Mouse (Mus musculus) adrenal gland, postnatal 36 days (tissue): ENCODE results near the gene Cyba. TPM values are rescaled to one million over a fixed set of nuclear protein-coding genes. Genes with fewer than 3 reads are reported as not detected.

Source experiments
- DNase-seq, 2 experiments: peaks; one replicate each; pipeline ENCODE4 v3.0.0; 2021; ENCODE audit warnings: mixed read lengths in 1 of 2
- total RNA-seq, 2 experiments: library from RNA; stranded (reverse); gene quantifications; 2 replicates each; pipeline ENCODE4 v1.2.3; 2021

Cyba gene
- total RNA-seq, 2 experiments from 2014 or later: 25.6 to 36.8 TPM

DNA sequence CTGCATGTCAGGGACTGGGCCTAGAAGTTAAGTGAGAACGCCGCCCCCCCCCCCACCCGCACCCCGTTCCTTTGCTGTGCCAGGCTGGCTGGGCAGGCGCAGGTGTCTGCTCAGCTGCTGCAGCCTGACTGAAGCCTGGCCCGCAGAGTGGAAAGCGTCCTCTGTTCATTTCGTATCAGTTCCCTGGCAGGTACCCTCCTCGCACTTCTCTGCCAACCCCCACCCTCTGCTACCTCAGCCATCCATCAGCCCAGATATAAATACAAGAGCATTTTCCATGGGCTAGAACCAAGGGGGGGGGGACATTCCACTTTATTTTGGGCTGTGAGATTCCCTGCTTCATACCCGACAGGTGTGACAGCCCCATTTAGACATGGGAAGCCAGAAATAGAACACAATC lies 19.4 kb upstream of the Cyba start:
- DNase-seq: no peak

DNA sequence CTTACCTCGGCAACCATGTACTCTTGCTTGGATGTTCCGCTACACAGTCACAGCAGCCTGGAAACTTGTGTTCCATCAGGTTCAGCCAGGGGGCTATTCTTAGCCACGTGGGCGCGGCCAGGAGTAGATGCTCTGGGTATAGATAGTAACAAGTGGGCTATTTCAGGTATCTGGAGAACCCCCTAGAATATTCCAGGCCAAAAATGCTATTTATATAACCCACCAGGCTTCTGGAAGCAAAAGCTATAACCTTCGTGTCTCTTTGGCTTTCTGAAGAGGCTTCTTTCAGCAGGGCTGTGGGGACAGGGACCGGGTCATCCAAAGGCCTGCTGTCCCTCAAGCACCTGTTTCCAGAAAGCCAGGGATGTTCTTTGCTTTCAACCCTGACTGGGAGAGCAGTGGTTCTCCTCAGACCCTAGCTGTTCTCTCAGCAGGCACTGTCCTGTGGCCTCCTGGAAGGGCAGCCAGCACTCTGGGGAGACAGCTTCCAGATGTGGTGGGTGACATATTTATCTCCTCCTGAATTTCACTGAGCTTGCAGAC lies 18.5 kb upstream of the Cyba start:
- DNase-seq: no peak

DNA sequence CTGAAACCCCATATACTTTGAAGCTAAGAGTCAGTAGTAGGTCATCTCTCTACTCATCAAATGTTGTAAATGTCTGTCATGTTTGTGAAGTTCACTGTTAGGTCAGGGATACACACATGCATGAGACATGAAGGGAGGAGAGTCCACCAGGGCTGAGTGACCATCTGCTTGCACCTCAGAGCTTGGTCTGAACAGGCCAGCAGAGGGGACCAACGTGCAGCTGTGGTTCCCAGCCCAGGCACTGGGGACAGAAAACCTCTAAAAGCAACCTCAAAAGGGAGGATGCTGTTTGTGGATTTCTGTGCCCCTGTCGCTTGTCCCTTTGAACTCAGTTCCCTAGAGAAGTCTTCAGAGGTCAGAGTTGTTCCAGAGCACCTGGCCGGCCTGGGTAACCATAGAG lies 12.5 kb upstream of the Cyba start:
- DNase-seq: no peak

DNA sequence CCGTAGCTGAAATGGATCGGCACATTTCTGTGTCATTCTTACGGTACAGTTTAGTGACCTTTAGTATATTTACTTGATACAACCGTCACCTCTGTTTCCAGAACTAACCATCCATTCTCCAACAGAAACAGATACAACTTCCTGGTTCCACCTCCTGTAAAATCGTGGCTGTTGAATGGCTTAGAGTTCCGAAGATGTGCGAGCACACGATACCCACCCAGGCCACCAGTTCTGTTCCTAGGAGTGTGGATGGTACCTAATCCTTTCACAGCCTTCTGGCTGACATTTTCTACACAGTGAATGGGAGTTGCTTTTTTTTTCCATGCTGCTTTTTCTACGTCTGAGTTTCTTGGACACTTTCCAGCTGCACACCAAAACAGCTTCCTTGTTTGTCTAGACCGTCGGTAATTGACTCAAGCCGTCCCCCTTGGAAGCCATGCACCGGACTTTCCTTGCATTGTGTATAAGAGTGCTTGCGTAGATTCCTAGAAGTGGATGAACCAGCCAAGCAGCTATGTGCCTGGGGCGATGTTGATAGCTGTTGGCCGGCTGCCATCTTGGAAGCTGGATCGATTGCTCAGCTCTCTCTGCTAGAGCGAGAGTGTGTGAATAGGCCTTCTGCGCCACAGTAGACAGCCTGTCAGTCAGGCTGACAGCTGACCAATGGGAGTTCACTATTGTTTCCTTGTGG lies 11.5 kb upstream of the Cyba start:
- DNase-seq: peak; percentile 89 to 90

DNA sequence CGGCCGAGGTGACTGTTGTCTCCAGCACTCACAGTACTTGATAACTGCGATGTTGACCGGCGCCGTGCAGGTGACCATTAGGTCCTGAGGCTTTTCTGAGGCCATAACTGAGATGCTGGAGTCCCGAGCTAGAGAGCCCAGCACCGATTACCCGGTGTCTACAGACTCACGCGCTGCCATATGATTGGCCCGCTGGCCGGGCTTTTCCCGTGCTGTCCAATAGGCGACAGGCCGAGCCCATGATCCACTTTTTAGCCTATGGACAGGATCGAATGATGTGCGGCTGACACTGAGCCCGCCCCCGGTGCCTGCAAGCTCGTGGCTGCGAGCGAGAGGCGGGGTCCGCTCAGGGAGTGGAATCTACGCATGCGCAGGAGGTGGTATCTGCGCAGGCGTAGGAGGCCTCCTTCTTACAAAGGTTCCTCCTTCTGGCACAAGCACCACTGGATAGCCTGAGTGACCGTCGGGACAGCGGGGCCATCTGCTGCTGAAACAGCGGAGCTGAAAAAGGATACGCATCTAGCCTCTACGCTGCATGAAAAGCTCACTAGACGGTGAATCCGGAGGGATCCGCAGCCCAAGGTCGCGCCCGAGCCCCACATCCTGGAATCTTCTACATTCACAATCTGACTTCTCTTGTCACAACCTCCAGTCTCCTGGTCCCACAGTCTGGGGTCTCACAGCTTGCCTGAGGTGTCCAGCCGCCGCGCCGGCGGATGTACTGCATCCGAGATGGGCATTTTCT lies 10.7 kb upstream of the Cyba start, which contains the start of gene Mvd:
Gene Mvd (minus strand): TSS at position 161 of the 745 bp plus-strand sequence.
- DNase-seq: peak; percentile 99

DNA sequence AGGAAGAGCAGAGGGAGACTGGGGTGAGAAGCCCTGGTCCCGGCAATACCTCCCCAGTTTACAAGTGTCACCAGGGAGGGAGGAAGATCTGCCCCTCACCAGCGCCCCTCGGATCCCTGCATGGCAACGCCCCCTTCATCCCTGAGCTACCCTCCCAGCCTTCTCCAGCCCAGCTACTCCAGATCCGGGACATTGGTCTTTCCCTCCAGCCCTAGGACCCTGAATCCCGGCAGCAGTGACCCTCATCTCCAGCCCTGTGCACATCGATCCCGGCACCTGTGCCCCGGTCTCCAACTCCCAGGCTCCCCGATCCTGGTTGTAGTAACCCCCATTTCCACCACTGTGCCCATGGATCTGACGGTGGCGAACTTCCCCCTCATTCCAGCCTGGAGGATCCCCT lies 10.1 kb upstream of the Cyba start:
- DNase-seq: no peak

DNA sequence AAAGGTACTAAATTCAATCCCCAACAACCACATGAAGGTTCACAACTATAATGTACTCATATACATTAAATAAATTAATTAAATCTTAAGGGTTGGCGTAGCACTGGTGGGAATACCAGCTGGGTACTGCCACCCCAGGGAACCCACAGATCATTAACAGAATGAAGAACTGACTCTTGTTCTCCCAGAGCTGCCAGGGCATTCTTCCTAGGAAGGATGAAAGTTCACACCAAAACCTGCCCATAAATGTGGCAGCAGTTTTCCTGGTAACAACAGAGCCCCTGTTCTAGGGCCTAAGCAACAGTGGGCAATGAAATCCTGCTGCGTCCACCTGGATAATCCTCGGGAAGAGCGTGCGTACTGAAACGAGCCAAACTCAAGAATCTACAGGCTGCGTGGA lies 9.6 kb upstream of the Cyba start:
- no peak for DNase-seq

DNA sequence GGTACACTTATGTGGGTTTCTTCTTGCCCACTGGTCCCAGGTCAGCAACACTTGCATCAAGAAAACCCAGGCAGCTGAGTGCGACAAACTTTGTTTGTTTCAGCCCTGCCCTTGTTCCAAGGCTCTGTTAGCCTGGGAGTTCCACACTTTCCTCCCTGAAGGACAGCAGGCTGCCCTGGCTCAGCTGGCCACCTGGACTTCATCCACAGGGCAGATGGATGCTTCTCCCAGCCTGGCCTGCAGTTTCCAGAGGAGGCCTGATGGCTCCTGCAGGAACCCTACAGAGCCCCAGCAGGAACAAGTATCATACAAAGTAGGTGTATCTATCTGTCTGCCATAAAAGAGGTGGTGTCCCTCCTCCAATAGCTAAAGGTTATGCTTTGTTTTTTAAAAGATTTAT lies 8.6 kb upstream of the Cyba start:
- no peak for DNase-seq

DNA sequence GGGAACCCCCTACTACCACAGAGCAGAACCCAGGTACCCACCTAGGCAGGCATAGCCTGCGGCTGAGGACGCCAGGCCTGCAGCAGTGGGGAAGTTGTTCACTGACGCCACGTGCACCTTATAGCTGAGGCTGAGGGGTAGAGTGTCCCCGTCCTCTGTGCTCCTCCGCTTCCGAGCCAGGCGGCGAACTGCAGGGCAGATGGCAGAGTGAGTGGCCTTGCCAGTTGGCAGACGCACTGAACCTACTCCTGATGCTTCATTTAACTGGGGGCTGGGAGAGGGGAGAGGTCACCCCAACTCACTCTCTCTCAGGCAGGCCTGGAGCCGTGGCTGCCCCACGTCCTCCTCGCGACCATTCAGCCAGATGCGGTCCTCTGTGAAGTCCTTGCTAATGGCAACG lies 6.6 kb upstream of the Cyba start:
- no peak for DNase-seq

DNA sequence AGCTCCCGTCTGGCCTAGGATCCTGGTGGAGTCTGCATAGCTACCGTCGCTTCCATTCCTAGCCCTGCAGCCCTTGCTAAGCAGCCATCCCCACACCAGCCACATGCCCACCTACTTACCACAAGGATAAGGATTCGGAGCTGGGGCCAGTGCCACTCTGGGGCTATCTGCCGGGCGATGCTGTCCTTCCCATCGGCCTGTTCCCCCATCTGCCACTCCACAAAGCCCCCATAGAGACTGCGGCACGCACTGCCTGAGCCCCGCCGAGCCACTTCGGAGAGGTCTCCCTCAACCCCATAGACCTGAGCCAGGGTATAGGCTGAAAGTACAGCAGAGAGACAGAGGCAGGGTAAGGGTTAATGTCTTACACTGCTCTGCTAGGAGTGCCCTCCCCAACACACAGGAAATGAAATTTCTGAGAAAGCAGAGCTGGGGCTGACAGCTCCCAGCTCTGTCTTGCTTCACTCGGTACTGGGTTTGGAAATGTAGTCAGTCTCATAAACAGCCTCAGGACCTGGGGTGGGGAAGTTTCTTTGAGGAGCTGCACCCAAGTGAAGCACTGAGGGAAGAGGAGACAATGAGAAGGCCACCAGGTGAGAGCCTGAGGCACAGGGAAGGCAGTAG lies 5.1 kb upstream of the Cyba start:
- no peak for DNase-seq

DNA sequence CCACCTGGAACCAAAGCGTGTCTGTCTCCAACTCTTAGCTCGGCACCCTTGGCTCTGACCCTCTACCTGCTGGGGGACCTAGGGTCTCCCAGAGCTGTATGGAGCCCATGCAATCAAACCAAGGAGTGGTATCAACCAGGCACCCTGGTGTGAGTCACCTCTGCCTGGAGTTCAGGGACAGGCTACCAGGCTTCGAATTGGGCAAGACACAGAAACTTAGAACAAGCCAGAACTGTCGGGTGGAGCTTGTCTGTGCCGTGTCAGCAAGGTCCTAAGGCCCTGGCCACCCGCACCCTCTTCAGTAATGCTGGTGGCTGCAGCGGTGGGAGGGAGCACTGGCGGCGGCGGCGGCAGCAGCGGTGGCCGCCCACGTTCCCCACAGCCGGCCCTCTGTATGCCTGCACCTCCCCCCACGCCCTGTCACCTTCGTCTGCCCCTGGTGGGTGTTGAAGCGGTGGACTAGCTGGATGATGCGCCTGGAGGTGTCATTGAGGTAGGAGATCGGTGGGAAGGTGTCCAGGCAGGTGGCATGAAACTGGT lies 3.9 kb upstream of the Cyba start:
- peak in 1 of 2 experiments; percentile 50 for DNase-seq

DNA sequence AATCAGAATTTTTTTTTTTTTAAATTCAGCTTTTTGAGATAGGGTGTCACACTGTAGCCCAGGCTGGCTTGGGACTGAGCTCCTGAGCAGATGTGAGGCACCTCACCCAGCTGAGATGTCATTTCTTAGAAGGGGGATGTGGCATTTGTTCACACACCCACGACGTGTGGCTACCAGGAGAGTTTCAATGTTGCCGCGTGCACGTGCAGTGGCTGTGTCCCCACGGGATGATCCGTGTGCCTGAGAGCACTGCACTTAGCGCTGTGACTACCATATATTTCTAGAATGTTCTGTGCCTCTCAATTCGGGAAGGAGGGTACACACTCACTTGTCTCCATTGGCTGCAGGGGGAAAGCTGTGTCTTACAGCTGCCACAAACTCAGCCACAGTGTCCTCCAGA lies 3.4 kb upstream of the Cyba start:
- no peak for DNase-seq

DNA sequence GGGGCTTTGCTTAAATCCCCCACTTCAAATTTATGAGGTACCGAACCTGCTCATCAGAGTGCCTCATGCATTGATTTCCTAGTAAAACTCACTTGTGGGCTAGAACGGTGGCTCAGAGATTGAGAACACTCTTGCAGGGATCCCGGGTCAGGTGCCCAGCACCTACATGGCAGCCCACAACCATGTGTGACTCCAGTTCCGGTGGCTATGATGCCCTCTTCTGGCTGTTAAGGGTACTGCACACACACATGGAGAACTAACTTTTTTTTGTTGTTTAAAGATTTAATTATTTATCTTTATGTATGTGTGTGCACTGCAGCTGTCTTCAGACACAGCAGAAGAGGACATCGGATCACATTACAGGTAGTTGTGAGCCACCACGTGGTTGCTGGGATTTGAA lies 2.6 kb upstream of the Cyba start:
- DNase-seq: no peak

DNA sequence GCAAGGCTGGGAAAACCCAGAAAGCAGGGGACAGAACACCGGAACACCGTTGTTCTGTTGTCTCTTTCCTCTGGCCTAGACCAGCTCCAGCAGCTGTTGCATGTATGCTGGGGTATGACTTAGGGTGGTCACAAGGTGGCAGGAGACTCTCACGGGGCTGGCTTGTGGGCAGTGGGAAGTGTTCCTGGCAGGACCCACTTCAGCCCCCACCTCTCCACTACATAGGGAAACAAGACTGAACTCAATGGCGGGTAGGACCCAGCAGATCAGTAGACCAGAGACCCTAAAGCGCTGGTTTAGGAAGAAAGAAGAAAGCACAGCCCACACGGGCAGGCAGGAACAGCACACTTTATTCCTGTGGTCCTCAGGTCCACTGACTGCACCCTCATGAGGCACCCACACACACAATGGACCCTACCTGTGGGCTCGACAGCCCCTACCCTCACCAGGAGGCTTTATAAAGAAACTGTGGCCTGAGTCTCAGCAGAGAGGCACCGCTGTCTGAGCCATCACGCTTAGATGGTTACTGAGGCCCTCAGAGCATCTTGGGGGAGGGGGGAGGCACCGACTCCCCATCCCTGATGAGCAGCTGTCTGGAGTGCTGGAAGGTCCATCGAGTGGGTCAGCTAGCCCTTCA lies 657 bp upstream of the Cyba start:
- DNase-seq: no peak

DNA sequence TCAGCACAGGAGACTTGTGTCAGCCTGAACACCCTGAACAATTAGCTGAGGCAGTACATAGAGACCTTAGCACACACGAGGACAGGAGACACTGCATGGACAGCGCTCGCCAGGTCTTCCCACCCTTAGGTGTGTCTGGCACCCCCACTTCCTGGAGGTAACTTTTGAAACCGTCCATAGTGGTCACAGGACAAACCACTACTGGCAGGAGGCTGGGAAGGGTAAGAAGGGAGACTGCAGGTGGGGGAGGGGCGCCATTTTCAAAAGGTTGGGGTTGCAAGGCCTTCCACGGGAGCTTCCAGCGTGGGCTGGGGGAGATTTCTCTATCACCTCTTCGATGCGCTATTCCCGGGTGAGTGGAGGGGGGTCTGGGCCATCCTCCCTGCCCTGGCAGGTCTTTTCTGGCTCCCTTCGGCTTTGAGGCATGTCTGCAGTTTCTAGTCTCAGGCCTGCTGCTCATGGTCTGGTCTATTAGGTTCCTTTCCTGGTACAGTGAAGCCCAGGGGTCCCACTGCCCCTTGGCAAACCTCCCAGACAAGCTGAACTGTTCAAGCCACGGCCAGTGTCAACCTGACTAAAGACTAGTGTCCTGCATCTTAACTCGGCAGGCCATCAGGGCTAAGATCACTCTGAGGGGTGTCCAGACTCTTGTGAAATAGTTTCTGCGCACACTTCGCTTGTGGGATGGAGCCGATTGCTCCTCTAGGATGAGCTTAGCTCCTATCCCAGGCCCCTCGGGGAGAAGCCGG lies 862 bp downstream of the Cyba start:
- peak in 1 of 2 experiments; percentile 15 for DNase-seq

DNA sequence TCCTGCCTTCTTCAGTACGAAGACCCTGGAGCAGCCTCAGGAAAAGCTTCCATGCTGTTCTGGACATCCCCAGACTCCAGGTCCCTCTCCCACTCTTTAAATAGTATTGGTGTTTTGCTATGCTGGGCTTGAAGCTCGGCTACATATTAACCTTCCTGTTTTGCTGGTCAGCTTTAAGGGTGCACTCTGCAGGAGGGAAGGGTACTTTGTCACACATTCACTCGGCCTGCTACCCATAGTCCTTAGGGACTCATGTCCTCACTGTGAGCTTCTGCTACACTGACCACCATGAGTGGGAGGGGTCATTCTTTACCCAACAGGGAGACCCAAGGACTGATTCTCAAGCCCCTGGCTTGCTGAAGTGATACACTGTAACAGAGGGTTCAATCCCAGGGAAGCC lies 2.1 kb downstream of the Cyba start:
- no peak for DNase-seq

DNA sequence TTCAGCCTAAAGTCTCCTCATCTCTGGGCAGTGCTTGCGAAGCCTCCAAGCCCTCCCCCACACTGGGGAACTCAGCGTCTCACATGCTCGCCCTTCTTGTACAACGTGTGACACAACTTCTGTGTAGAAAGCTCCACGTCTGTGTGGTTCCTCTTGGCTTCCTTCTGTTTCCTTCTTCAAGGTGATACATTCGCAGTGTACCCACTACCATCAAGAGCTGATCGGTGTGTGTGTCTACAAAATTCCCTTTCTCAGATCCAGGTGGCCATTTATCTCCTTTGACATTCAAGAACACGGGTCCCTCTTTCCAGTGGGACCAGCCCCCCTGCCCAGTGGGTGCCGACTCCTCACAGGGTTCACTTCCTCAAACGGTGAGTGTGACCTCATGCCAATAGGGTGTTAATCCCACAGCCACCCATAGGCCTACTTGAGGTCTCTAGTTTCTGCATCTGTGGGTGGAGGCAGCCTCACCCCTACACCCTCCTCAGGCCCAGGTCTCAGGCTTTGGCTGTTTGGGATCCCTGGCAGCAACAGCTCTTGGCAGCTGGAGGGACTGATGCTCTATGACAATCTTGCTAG lies 2.6 kb downstream of the Cyba start:
- DNase-seq: no peak

DNA sequence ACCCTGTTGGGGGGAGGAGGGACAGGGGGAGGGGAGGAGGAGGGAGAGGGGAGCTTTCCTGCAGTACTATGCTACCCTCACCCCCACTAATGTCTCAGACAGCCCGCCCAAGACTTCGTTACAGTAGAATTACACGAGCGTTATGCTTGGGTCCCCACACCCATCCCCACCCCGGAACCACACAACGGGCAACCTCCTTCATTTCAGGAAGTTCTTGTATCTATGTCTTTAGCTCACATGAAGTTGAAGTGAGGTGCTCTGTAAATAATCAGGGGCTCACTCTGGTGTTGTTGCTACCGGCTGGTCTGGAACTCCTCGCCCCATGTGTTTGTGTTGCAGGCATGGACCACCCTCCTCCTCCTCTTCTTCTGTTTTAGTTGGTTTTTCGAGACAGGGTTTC lies 4.6 kb downstream of the Cyba start:
- no peak for DNase-seq

DNA sequence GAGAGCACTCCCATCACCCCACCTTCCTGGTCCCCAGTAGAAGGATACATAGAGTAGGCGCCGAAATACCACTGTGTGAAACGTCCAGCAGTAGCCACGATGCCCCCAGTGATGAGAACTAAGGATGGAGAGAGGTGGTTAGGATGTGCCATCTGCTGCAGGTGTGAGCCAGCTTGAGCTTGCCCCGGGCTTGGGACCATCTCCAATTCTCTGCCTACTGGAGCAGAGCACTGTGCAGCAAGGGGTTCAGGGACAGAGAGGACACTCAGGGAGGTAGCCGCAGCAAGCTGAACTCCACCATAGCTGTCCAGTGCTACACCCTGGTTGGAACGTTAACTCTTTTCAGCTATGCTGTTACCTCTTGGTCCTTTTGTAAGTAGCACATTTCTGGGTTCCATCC lies 5.1 kb downstream of the Cyba start:
- no peak for DNase-seq

DNA sequence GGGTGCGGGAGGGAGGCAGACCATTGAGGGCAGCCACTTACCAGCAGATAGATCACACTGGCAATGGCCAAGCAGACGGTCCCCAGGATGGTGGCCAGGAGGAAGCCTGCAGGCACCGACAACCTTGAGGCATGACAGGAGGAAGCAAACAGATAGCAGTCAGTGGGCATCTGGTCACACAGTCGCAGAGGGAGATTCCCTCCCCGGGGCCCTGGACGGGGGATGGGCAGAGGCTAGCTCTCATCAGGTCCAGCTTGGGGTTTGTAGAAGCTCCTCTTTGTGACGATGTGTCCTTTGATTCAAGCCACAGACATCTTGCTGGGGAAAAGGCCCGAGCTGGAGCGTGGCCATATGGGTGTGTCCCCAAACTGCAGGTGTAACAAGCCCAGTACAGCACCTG lies 6.6 kb downstream of the Cyba start:
- DNase-seq: no peak

DNA sequence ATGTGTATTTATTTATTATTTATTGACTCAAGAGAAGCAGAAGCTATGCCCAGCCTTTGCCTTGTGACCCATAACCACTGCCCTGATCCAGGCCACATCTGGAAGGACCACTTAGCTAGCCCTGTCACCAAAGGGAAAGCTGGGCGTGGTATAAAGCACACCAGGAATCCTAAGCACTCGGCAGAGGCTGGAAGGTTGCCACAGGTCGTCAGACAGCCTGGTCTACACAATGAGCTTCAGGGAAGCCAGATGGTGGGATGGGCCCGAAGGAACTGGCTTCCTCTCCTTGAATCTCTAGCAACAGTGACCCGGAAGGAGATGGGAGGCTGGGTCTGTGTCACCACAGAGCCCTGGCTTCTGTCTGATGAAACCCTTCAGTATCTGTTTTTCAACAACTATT lies 9.1 kb downstream of the Cyba start:
- no peak for DNase-seq
